Mouse (Mus musculus) neural tube, embryonic 14.5 days (tissue): ENCODE results near the gene Fat1. TPM values are rescaled to one million over a fixed set of nuclear protein-coding genes. Genes with fewer than 3 reads are reported as not detected.

Experiments used
- ATAC-seq: fragments of 200-750 bp; cut with Nextera tagmentation; 2 replicates; pipeline ENCODE4 v1.8.0; 2017; ENCODE audit warnings: low read depth, mild to moderate bottlenecking, moderate TSS enrichment, moderate library complexity
- H3K27ac ChIP-seq: fragments of 300-500 bp; sonication (generic); 2 replicates; pipeline ENCODE4 v1.5.1; 2014; ENCODE audit warnings: low read depth, mild to moderate bottlenecking, control low read depth, low read length, moderate library complexity, mixed read lengths
- H3K27me3 ChIP-seq: fragments of 300-500 bp; sonication (generic); 2 replicates; pipeline ENCODE4 v1.6.1; 2014; ENCODE audit warnings: low read length; ENCODE audit not compliant: control insufficient read depth, insufficient read depth
- H3K36me3 ChIP-seq: fragments of 300-500 bp; sonication (generic); 2 replicates; pipeline ENCODE4 v1.6.1; 2014; ENCODE audit warnings: low read length, mixed read lengths; ENCODE audit not compliant: control insufficient read depth, insufficient read depth
- H3K4me1 ChIP-seq: fragments of 300-500 bp; sonication (generic); 2 replicates; pipeline ENCODE4 v1.6.1; 2014; ENCODE audit warnings: low read length; ENCODE audit not compliant: control insufficient read depth, insufficient read depth
- H3K4me2 ChIP-seq: fragments of 300-500 bp; sonication (generic); 2 replicates; pipeline ENCODE4 v1.6.1; 2014; ENCODE audit warnings: mild to moderate bottlenecking, low read depth, low read length, control low read depth
- H3K4me3 ChIP-seq: fragments of 300-500 bp; sonication (generic); 2 replicates; pipeline ENCODE4 v1.5.1; 2014; ENCODE audit warnings: low read depth, low read length, control low read depth, mixed read lengths
- H3K9ac ChIP-seq: fragments of 300-500 bp; sonication (generic); replicated peaks from 2 replicates; pipeline ENCODE4 v1.6.1; 2014; ENCODE audit warnings: low read depth, mild to moderate bottlenecking, control low read depth, low read length, mixed read lengths
- H3K9me3 ChIP-seq: fragments of 300-500 bp; sonication (generic); 2 replicates; pipeline ENCODE4 v1.6.1; 2016; ENCODE audit warnings: low read length; ENCODE audit not compliant: control insufficient read depth
- WGBS: fragments of 180-500 bp; shearing (Covaris S2); extraction: QIAGEN DNeasy Blood & Tissue Kit; methylation state at CpG from one replicate; pipeline ENCODE4 v1.1.7; 2014; 5-methylcytosine and 5-hydroxymethylcytosine counted together
- polyA plus RNA-seq: library from polyadenylated mRNA; unstranded; fragments of >200 nt; fragmentation: Nextera tagmentation; extraction: Ambion mirVana; gene quantifications from 2 replicates; pipeline ENCODE4 v1.2.1, GENCODE M21; 2014

Gene Fat1
- polyA plus RNA-seq, 1 experiment from 2014 or later, result 25.8 TPM

DNA sequence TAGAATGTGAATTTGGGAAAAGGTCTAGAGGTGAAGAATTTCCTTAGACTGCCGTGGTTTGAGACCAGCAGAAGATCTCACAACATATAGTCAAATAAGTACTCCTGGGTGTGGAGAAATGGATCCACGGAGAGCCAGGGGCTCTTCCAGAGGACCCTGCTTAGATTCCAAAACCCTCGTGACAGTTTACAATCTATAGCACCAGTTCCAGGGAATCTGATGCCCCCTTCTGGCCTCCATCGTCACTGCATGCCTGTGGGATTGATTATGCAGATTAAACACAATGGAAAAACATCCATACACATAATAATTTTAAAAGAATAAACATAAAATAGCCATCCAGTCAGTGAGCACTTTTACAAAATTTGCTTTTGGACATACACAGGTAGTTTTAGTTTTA is 75.4 kb downstream of the Fat1 start:
- H3K36me3 ChIP-seq, result no peaks in the 10 kb centered on the region
- no peak overlapping the region for H3K9ac ChIP-seq
- no peak overlapping the region for H3K27ac ChIP-seq
- H3K4me2 ChIP-seq, result no peak overlapping the region
- H3K9me3 ChIP-seq, result no peaks in the 10 kb centered on the region
- WGBS, result 34% methylated on average over 4 of the region's 4 CpGs
- no peaks in the 10 kb centered on the region for H3K4me1 ChIP-seq
- H3K27me3 ChIP-seq, result no peaks in the 10 kb centered on the region
- no peak for ATAC-seq
- no peak overlapping the region for H3K4me3 ChIP-seq

GRCm38 (mm10) chr8:45011774-45012173 is 76.5 kb downstream of the Fat1 start:
- no peak overlapping the region for H3K27ac ChIP-seq
- WGBS, result 89% methylated on average over 12 of the region's 12 CpGs
- H3K4me1 ChIP-seq, result no peaks in the 10 kb centered on the region
- ATAC-seq, result no peak
- no peaks in the 10 kb centered on the region for H3K27me3 ChIP-seq
- no peaks in the 10 kb centered on the region for H3K9me3 ChIP-seq
- no peak overlapping the region for H3K4me3 ChIP-seq
- no peak overlapping the region for H3K4me2 ChIP-seq
- H3K9ac ChIP-seq, result no peak overlapping the region
- H3K36me3 ChIP-seq, result no peaks in the 10 kb centered on the region

GRCm38 (mm10) chr8:45013852-45014251 is 78.6 kb downstream of the Fat1 start:
- no peak overlapping the region for H3K9ac ChIP-seq
- 88% methylated on average over 8 of the region's 8 CpGs for WGBS

GRCm38 (mm10) chr8:45014498-45015067 is 79.3 kb downstream of the Fat1 start:
- peaks cover 3% of the 10 kb centered on the region; the same call in 1 of the 2 replicates for H3K36me3 ChIP-seq
- no peak overlapping the region for H3K27ac ChIP-seq
- H3K9ac ChIP-seq, result no peak overlapping the region
- WGBS, result 95% methylated on average over 11 of the region's 11 CpGs
- H3K4me2 ChIP-seq, result no peak overlapping the region
- ATAC-seq, result no peak; the same call in 1 of the 2 replicates
- no peaks in the 10 kb centered on the region for H3K4me1 ChIP-seq
- no peak overlapping the region for H3K4me3 ChIP-seq
- no peaks in the 10 kb centered on the region for H3K9me3 ChIP-seq
- no peaks in the 10 kb centered on the region for H3K27me3 ChIP-seq

More at GRCm38 (mm10) chr8:45013852-45014251, 78.6 kb downstream of the Fat1 start:
- H3K27me3 ChIP-seq, result no peaks in the 10 kb centered on the region
- peaks cover 3% of the 10 kb centered on the region; the same call in 1 of the 2 replicates for H3K36me3 ChIP-seq
- no peak overlapping the region for H3K4me2 ChIP-seq
- no peaks in the 10 kb centered on the region for H3K4me1 ChIP-seq
- no peak for ATAC-seq
- H3K9me3 ChIP-seq, result no peaks in the 10 kb centered on the region
- no peak overlapping the region for H3K27ac ChIP-seq
- no peak overlapping the region for H3K4me3 ChIP-seq

- Histone ChIP-seq H3K27ac (no peak overlapping the region), H3K27me3 (no peaks in the 10 kb centered on the region), H3K4me3 (no peak overlapping the region), H3K4me2 (no peak overlapping the region), H3K36me3 (peaks cover 3% of the 10 kb centered on the region; the same call in 1 of the 2 replicates), H3K9me3 (no peaks in the 10 kb centered on the region), H3K4me1 (no peaks in the 10 kb centered on the region), H3K9ac (no peak overlapping the region)
- WGBS, result 82% methylated on average over 8 of the region's 8 CpGs
- no peak for ATAC-seq
These were observed 80.6 kb downstream of the Fat1 start for GRCm38 (mm10) chr8:45015876-45016275.

GRCm38 (mm10) chr8:45019241-45019640 is 84.0 kb downstream of the Fat1 start:
- ATAC-seq, result no peak
- WGBS, result 84% methylated on average over 5 of the region's 5 CpGs
- peaks cover 12% of the 10 kb centered on the region for H3K36me3 ChIP-seq

GRCm38 (mm10) chr8:45021171-45021570 is 85.9 kb downstream of the Fat1 start:
- Histone ChIP-seq H3K4me2 (no peak overlapping the region), H3K27me3 (no peaks in the 10 kb centered on the region), H3K9ac (no peak overlapping the region), H3K36me3 (peaks cover 28% of the 10 kb centered on the region), H3K27ac (no peak overlapping the region), H3K4me3 (no peak overlapping the region), H3K9me3 (no peaks in the 10 kb centered on the region), H3K4me1 (no peaks in the 10 kb centered on the region)
- ATAC-seq, result no peak
- 91% methylated on average over 5 of the region's 5 CpGs for WGBS

More at GRCm38 (mm10) chr8:45019241-45019640, 84.0 kb downstream of the Fat1 start:
- Histone ChIP-seq H3K9ac (no peak overlapping the region), H3K27ac (no peak overlapping the region), H3K4me3 (no peak overlapping the region), H3K4me2 (no peak overlapping the region), H3K27me3 (no peaks in the 10 kb centered on the region), H3K9me3 (no peaks in the 10 kb centered on the region), H3K4me1 (no peaks in the 10 kb centered on the region)

DNA sequence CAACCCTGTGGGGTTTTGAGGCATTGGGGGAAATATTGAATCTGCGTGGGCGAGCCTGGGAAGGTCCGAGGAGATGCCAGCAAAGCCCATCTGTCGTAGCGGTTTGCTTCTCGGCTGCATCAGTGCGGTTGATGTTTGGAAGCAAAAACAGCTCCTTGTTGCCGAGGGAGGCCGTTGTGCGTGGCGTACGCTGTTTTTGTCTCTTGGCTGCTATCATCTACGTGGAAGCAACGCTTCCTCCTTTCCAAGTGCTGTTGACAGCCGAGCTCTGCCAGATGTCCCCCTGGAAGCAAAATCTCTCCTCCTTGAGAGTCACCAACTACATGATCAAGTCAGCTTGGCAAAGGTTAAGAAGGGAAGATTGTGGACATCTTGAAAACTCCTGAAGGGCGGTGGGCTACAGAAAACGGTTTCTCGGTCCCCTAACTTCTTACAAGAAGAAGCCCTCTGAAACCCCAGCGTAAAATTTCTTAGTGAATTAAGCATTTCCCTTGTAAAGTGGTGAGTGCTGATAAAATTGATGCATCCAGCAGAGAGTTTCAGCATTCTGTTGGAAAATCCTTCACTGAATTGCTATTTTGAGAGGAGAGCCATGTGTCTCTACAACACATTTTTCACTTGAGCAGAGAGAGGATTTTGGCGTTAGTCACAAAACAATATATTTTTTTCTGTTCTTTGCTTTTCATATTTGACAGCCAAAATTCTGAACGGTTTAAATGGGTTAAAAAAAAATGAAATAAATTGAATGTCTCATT is 86.8 kb downstream of the Fat1 start:
- Histone ChIP-seq H3K9me3 (no peaks in the 10 kb centered on the region), H3K36me3 (peaks cover 34% of the 10 kb centered on the region), H3K9ac (no peak overlapping the region), H3K4me2 (no peak overlapping the region), H3K27me3 (no peaks in the 10 kb centered on the region), H3K4me3 (no peak overlapping the region), H3K4me1 (no peaks in the 10 kb centered on the region), H3K27ac (no peak overlapping the region)
- no peak for ATAC-seq
- WGBS, result 93% methylated on average over 21 of the region's 21 CpGs

DNA sequence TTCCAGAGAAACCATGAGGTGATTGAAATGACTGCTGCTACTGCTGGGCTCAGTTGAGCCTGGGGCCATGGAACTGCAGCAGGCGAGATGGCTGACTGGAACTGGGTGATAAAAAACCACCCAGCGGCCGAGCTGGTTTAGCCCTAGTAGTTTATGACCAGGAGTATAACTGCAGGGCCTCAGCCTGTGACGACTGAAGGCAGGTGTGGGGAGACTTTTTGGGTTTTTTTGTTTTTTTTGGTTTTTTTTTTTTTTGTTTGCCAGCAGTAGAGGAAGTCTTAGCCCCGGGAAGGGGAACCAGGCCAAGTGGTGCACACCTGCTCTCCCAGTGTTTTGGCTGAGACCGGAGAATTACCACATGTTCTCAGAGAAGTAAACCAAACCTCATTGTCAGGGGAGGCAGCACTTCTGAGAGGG is 92.8 kb downstream of the Fat1 start:
- H3K27ac ChIP-seq, result no peak overlapping the region
- 41% methylated on average over 6 of the region's 6 CpGs for WGBS
- H3K27me3 ChIP-seq, result no peaks in the 10 kb centered on the region
- no peak for ATAC-seq
- H3K4me1 ChIP-seq, result no peaks in the 10 kb centered on the region
- H3K4me3 ChIP-seq, result no peak overlapping the region
- peaks cover 48% of the 10 kb centered on the region for H3K36me3 ChIP-seq
- no peaks in the 10 kb centered on the region for H3K9me3 ChIP-seq
- H3K4me2 ChIP-seq, result no peak overlapping the region
- H3K9ac ChIP-seq, result no peak overlapping the region
